Mouse (Mus musculus) urinary bladder, postnatal 10 days (tissue): ENCODE data around the gene Elovl6.
A peak's percentile ranks its signal among the peaks of the same experiment; 100 is the strongest.

Experiments
- DNase-seq: peaks from one replicate; pipeline ENCODE4 v3.0.0; 2022; ENCODE audit warnings: low spot score

Elovl6 gene

GRCm38 (mm10) chr3:129532180-129532864, at the start of gene Elovl6:
Gene Elovl6 (plus strand): TSS chr3:129532355.
- DNase-seq, result no peak

DNA sequence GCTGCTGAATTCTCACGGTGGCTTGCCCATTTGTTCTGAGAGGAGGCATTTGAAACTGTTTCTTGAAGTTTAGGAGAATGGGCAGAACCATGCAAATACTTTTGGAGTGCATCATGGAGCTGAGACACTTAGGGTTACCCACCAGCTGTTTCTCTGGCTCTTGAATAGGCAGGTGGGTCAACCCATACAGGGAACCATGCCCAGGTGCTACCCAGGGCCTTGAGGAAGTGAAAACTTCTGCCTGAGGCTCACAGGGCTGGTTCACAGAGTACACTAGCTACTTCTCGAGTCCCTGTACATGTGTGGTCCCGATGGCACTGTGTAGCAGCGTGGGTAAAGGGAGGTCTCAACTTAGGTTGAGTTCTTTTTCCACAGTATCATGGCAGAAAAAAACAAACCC, 43.4 kb upstream of the Elovl6 start:
- no peak for DNase-seq

- DNase-seq, result no peak
Measured at GRCm38 (mm10) chr3:129494123-129494522, 38.0 kb upstream of the Elovl6 start.

GRCm38 (mm10) chr3:129494731-129495130, 37.4 kb upstream of the Elovl6 start:
- DNase-seq, result no peak

GRCm38 (mm10) chr3:129503781-129504180, 28.4 kb upstream of the Elovl6 start:
- no peak for DNase-seq

GRCm38 (mm10) chr3:129504928-129505327, 27.2 kb upstream of the Elovl6 start:
- no peak for DNase-seq

DNA sequence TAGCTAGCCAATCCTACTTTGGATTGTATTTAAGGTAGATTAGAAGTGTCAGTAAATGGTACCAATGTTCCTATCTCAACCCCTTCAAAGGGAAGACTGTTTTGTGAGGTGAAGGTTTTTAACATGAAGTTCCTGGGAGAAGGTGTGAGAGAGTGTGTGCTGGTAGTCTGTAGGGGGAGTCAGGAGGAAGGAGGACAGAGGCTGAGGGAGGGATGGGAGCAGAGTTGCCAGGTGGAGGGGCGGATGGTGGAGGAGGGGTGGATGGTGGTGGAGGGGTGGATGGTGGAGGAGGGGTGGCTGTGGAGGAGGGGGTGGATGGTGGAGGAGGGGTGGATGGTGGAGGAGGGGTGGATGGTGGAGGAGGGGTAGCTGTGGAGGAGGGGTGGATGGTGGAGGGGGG, 24.4 kb upstream of the Elovl6 start:
- DNase-seq, result no peak

GRCm38 (mm10) chr3:129508571-129508970, 23.6 kb upstream of the Elovl6 start:
- no peak for DNase-seq

- DNase-seq, result peak; percentile 26
Measured at GRCm38 (mm10) chr3:129509725-129510124, 22.4 kb upstream of the Elovl6 start.

GRCm38 (mm10) chr3:129515863-129516436, 16.2 kb upstream of the Elovl6 start:
- DNase-seq, result no peak

- no peak for DNase-seq
Measured at GRCm38 (mm10) chr3:129520499-129520898, 11.7 kb upstream of the Elovl6 start.

DNA sequence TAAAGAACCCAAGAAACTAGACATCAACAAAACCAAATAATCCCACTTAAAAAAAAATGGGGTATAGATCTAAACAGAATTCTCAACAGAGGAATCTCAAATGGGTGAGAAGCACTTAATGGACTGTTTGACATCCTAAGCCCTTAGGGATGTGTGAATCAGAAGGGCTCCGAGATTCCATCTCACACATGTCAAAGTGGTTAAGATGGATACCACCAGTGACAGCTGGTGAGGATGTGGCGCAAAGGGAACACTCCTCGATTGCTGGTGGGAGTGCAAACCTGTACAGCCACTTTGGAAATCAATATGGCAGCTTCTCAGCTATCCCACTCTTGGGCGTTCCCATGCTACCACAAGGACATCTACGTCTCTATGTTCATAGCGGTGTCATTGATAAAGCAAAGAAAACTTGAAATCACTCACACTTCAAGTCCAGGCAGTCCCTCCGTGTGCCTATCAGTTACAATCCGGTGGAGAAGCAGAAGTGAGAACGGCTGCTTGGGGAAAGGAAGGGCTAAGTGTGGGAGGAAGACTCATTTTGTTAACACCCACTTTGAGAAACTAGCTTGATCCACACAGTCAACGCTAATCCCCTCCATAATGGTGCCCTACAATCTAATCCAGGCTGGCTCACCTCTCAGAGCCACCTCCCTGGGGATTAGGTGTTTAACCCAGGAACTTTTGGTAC, 8.6 kb upstream of the Elovl6 start:
- DNase-seq, result no peak

DNA sequence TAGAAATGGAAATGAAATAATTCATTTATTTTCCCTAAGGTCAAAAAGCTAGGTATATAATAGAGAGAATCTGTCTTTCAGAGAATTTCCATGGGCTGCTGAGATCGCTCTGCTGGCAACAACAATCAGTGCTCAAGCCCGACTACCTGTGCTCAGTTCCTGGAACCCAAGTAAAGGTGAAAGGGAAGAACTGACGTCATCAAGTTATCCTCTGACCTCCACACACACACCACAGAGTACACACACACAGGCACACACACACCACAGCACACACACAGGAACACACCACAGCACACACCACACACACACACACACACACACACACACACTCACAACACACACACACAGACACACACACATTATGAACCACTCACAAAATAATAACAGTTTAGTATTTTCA, 5.1 kb upstream of the Elovl6 start:
- no peak for DNase-seq

- no peak for DNase-seq
Measured at GRCm38 (mm10) chr3:129529311-129529710, 2.8 kb upstream of the Elovl6 start.

GRCm38 (mm10) chr3:129530461-129530860, 1.7 kb upstream of the Elovl6 start:
- DNase-seq, result no peak

DNA sequence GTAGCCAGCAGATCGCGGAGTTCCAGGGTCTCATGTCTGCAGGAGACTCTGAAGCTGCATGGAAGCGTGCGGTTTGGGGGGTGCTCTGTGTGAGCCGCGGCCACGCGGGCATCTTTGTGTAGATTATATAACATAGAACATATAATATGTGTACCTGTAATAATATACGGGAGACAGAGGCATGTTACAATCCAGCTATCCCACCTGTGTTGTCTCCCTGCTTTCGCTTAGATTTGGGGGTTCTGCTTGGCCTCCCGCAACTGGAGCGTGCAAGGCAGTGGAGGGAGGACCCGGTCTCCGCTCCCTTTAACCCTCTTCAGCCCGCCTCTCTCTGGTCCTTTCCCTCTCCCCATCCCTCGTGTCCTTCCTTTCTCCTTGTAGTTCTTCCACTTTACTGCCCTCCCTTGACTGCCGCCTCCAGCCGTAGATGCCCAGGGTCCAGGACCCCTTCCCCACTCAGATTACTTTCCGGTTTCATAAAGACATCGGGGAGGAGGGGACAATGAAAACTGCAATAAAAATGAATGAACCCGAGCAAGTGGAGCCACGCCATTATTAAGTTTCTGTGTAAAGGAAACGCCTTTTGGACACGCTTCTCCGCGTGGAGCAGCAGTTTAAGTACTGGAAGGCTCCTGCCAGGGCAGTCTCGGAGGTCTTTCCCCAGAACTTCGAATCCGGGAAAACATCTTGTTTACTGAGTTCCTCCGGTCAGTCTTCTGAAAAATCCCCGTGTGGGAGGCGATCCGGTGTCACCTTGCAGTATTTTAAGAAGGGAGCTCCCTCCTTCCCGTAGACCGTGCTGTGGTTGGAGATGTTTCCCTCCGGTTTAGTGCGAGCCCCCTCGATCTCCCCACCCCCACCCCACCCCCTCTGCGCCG, 949 bp downstream of the Elovl6 start:
- no peak for DNase-seq

DNA sequence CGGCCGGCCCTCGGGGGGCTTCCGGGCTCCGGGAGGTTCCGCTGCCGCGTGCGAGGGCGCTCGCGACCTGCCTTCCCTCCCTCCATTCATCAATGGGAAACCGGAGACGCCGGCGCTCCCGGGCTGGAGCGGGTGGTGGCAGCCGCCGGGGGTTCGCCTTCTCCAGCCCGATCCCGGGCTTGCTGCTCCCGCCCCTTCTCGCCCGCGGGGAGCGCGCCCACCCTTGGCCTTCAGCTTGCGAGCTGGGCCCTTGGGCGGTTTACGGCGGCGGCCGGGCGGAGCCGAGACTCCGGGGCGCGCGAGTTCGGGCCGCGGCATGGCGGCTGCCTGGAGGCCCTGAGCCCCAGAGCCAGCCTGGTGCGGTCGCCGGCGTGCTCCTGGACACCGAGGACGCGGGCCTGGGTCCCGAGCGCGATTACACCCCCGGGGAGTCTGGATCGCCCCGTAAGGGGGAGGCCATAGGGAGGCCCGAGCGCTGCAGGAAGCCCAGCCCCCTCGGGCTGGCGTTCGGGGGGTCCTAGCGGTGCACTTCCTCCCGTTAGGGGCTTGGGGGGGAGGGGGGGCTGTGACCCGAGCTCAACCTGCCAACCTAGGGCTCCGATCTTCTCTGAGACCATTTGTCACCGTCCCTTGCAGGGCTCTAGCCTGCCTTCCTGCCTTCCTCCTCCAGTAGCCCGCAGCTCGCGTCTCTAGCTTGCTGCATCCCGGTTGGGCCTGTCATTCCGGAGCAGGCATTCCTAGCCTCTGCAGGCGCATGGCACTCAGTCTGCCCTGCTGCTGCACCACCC, 1.8 kb downstream of the Elovl6 start:
- DNase-seq, result peak; percentile 23

DNA sequence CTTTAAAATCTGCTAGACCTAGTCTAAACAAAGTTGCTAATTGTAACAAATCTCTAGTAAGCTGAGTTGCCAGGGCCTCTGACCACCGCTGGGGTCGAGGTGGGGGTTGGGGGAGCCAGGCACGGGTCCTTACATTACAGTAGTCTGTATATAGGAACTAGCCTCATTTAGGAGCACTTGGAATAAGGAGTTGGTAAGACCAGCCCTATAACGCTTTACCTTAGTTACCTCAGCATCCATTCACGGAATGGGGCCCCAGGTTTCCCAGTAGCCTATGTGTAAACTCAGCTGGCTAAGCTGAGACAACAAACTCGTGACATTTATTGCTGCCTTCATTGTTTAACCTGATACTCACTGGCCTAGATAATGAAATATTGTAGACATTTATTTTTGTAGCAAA, 3.3 kb downstream of the Elovl6 start:
- DNase-seq, result no peak

DNA sequence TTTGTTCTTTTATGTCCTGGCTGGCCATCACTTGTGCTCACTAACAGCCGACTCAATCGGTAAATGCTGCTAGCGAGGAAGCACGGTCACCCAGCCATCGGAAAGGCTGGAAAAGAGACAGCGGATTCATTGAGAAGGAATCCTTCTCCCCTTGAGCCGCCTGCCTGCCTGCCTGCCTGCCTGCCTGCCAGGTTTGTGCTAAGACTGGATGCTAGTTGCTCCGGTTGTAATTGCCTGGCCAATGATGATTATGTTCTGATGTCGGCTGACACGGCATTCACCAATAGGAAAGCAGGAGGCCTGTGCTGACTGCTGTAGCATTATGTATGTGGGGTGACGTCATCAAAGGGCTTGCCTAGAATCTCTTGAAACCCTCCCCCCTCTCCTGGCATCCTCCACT, 4.0 kb downstream of the Elovl6 start:
- peak; percentile 40 for DNase-seq

GRCm38 (mm10) chr3:129537954-129538353, 5.8 kb downstream of the Elovl6 start:
- no peak for DNase-seq

DNA sequence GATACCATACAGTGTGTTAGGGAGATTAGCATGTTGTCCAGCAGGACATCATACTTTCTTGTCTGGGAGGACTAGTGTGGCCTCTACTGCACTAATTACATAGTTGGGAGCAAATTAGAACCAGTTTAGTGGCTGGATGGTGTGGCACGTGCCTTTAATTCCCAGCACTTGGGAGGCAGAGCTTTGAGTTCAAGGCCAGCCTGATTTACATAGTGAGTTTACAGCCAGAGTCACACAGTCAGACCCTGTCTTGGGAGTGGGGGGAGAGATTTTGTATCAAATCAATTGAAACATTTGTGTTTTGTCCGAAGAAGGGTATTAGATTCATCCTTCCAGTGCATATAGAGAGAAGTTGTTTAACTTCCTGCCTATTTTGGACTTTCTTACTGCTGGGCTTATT, 8.7 kb downstream of the Elovl6 start:
- DNase-seq, result no peak

GRCm38 (mm10) chr3:129541456-129541855, 9.3 kb downstream of the Elovl6 start:
- no peak for DNase-seq
